Mouse (Mus musculus) brain, embryonic 14.5 days (tissue): ENCODE results near the gene Gm28035.

Experiments
- CTCF ChIP-seq: fragments of 200-500 bp; IDR thresholded peaks from 2 replicates; pipeline ENCODE4 v1.5.1; 2012; ENCODE audit warnings: inconsistent platforms, mild to moderate bottlenecking, moderate library complexity, borderline replicate concordance; ENCODE audit not compliant: insufficient read depth, insufficient read length; ENCODE audit errors: extremely low read depth
- POLR2A ChIP-seq: fragments of 200-500 bp; IDR thresholded peaks from 2 replicates; pipeline ENCODE4 v1.6.1; 2012; ENCODE audit warnings: mild to moderate bottlenecking, inconsistent platforms, borderline replicate concordance; ENCODE audit not compliant: poor library complexity, insufficient read depth, insufficient read length, severe bottlenecking; ENCODE audit errors: extremely low read depth

DNA sequence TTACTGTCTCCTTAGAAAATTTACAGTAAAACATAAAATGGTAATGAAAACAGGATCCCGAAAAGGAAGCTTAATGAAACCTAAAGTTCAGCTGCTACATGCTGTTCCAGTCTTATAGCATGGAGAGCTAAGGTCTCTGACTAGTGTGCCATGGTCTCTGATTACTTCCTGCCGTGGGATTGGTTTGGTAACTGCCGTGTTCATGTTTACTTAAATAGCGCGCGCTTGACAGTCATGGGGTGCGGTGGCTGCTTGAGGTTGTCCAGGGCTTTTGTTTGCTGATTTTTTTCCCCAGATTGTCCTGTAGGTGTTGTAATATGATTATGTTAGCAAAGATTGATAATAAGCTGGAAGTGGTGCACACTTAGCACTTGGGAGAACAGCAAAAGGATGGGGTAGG, 65.7 kb downstream of the Gm28035 start:
- TF ChIP-seq CTCF (no peak), POLR2A (no peak)
